Mouse (Mus musculus) limb, embryonic 12.5 days (tissue): ENCODE measurements at regions not wholly inside any gene's neighbourhood (a gene's known extent, or its start where the extent isn't known, plus 50 kb on each side); places are given as distances from the start of the nearest gene placed in this dataset.

Experiments used
- ATAC-seq: fragments of 200-750 bp; cut with Nextera tagmentation; 2 replicates; pipeline ENCODE4 v1.8.0; 2017; ENCODE audit warnings: low read depth, moderate TSS enrichment; ENCODE audit not compliant: insufficient number of reproducible peaks, insufficient read depth, low FRiP score, low TSS enrichment
- H3K27ac ChIP-seq: fragments of 300-500 bp; sonication (generic); 2 replicates; pipeline ENCODE4 v1.5.1; 2016; ENCODE audit warnings: mild to moderate bottlenecking, moderate library complexity
- H3K27me3 ChIP-seq: fragments of 300-500 bp; sonication (generic); 2 replicates; pipeline ENCODE4 v1.6.1; 2016; ENCODE audit warnings: mild to moderate bottlenecking, moderate library complexity
- H3K36me3 ChIP-seq: fragments of 300-500 bp; sonication (generic); 2 replicates; pipeline ENCODE4 v1.6.1; 2016; ENCODE audit warnings: mild to moderate bottlenecking, moderate library complexity
- H3K4me1 ChIP-seq: fragments of 300-500 bp; sonication (generic); replicated peaks from 2 replicates; pipeline ENCODE4 v1.6.1; 2016
- H3K4me2 ChIP-seq: fragments of 300-500 bp; sonication (generic); 2 replicates; pipeline ENCODE4 v1.6.1; 2016; ENCODE audit warnings: mild to moderate bottlenecking, moderate library complexity
- H3K4me3 ChIP-seq: fragments of 300-500 bp; sonication (generic); replicated peaks from 2 replicates; pipeline ENCODE4 v1.5.1; 2016; ENCODE audit warnings: mild to moderate bottlenecking
- H3K9ac ChIP-seq: fragments of 300-500 bp; sonication (generic); replicated peaks from 2 replicates; pipeline ENCODE4 v1.6.1; 2016; ENCODE audit warnings: mild to moderate bottlenecking, moderate library complexity
- H3K9me3 ChIP-seq: fragments of 300-500 bp; sonication (generic); 2 replicates; pipeline ENCODE4 v1.6.1; 2016; ENCODE audit warnings: mild to moderate bottlenecking, moderate library complexity
- WGBS: fragments of 180-500 bp; shearing (Covaris S2); methylation state at CpG from one replicate; pipeline ENCODE4 v1.1.7; 2016; 5-methylcytosine and 5-hydroxymethylcytosine counted together

- H3K4me3 ChIP-seq, result no peak overlapping the region
- no peaks in the 10 kb centered on the region for H3K9me3 ChIP-seq
- H3K27me3 ChIP-seq, result no peaks in the 10 kb centered on the region; the same call in 1 of the 2 replicates
- no peak overlapping the region for H3K4me2 ChIP-seq
- H3K9ac ChIP-seq, result no peak overlapping the region
- H3K4me1 ChIP-seq, result no peaks in the 10 kb centered on the region
- no peak overlapping the region for H3K27ac ChIP-seq
- 78% methylated on average over 7 of the region's 7 CpGs for WGBS
- ATAC-seq, result no peak
- no peaks in the 10 kb centered on the region for H3K36me3 ChIP-seq
Observed at GRCm38 (mm10) chr6:93253746-93254145, 310.5 kb upstream of the Adamts9 start.

GRCm38 (mm10) chr6:93248973-93249372 lies 305.7 kb upstream of the Adamts9 start:
- H3K27ac ChIP-seq, result no peak overlapping the region

GRCm38 (mm10) chr6:93246498-93247242 lies 303.4 kb upstream of the Adamts9 start:
- 0 out of 2 replicates have a peak, but pooled peaks cover 3% of the 10 kb centered on the region for H3K9me3 ChIP-seq
- no peaks in the 10 kb centered on the region; the same call in 1 of the 2 replicates for H3K27me3 ChIP-seq
- no peak overlapping the region for H3K4me3 ChIP-seq
- no peak overlapping the region for H3K9ac ChIP-seq
- no peaks in the 10 kb centered on the region for H3K4me1 ChIP-seq
- no peak overlapping the region for H3K27ac ChIP-seq
- ATAC-seq, result no peak
- 81% methylated on average over 6 of the region's 6 CpGs for WGBS
- no peaks in the 10 kb centered on the region for H3K36me3 ChIP-seq
- no peak overlapping the region for H3K4me2 ChIP-seq

More at GRCm38 (mm10) chr6:93248973-93249372, 305.7 kb upstream of the Adamts9 start:
- H3K9ac ChIP-seq, result no peak overlapping the region
- no peaks in the 10 kb centered on the region for H3K36me3 ChIP-seq
- no peaks in the 10 kb centered on the region for H3K4me1 ChIP-seq
- no peaks in the 10 kb centered on the region; the same call in 1 of the 2 replicates for H3K27me3 ChIP-seq
- WGBS, result 90% methylated on average over 4 of the region's 4 CpGs
- no peaks in the 10 kb centered on the region for H3K9me3 ChIP-seq
- H3K4me2 ChIP-seq, result no peak overlapping the region
- ATAC-seq, result no peak
- no peak overlapping the region for H3K4me3 ChIP-seq

- Histone ChIP-seq H3K27ac (no peak overlapping the region), H3K4me3 (no peak overlapping the region), H3K4me2 (no peak overlapping the region), H3K4me1 (peaks cover 9% of the 10 kb centered on the region), H3K27me3 (no peaks in the 10 kb centered on the region), H3K36me3 (no peaks in the 10 kb centered on the region), H3K9me3 (no peaks in the 10 kb centered on the region), H3K9ac (no peak overlapping the region)
- ATAC-seq, result no peak
- 59% methylated on average over 5 of the region's 5 CpGs for WGBS
Observed at GRCm38 (mm10) chr6:93235550-93235949, 292.3 kb upstream of the Adamts9 start.

- Histone ChIP-seq H3K27me3 (no peaks in the 10 kb centered on the region), H3K4me3 (no peak overlapping the region), H3K9ac (no peak overlapping the region), H3K4me2 (no peak overlapping the region), H3K36me3 (no peaks in the 10 kb centered on the region), H3K27ac (no peak overlapping the region), H3K9me3 (no peaks in the 10 kb centered on the region), H3K4me1 (peaks cover 9% of the 10 kb centered on the region)
- 90% methylated on average over 9 of the region's 9 CpGs for WGBS
- ATAC-seq, result no peak
Observed at GRCm38 (mm10) chr6:93232636-93233035, 289.3 kb upstream of the Adamts9 start.

- Histone ChIP-seq H3K9ac (no peak overlapping the region), H3K4me1 (peaks cover 2% of the 10 kb centered on the region; the same call in 1 of the 2 replicates), H3K9me3 (no peaks in the 10 kb centered on the region), H3K36me3 (no peaks in the 10 kb centered on the region), H3K27ac (no peak overlapping the region), H3K27me3 (no peaks in the 10 kb centered on the region), H3K4me2 (no peak overlapping the region), H3K4me3 (no peak overlapping the region)
- 65% methylated on average over 5 of the region's 5 CpGs for WGBS
- ATAC-seq, result no peak
Observed at GRCm38 (mm10) chr6:93230450-93230849, 287.2 kb upstream of the Adamts9 start.

- Histone ChIP-seq H3K27ac (no peak overlapping the region), H3K27me3 (no peaks in the 10 kb centered on the region), H3K9me3 (no peaks in the 10 kb centered on the region), H3K4me1 (no peaks in the 10 kb centered on the region; the same call in 1 of the 2 replicates), H3K4me3 (no peak overlapping the region), H3K36me3 (no peaks in the 10 kb centered on the region), H3K4me2 (no peak overlapping the region), H3K9ac (no peak overlapping the region)
- ATAC-seq, result no peak
- WGBS, result 83% methylated on average over 2 of the region's 2 CpGs
Observed at GRCm38 (mm10) chr6:93229320-93229719, 286.0 kb upstream of the Adamts9 start.

- 0 out of 2 replicates have a peak, but pooled peaks have one; percentile 47 for ATAC-seq
Observed at GRCm38 (mm10) chr6:93223610-93224550, 280.6 kb upstream of the Adamts9 start.

GRCm38 (mm10) chr6:93218015-93218593 lies 274.8 kb upstream of the Adamts9 start:
- Histone ChIP-seq H3K27ac (peak overlapping the region; percentile 54), H3K36me3 (no peaks in the 10 kb centered on the region), H3K4me3 (no peak overlapping the region), H3K4me2 (no peak overlapping the region), H3K27me3 (no peaks in the 10 kb centered on the region), H3K9ac (no peak overlapping the region), H3K9me3 (no peaks in the 10 kb centered on the region), H3K4me1 (peaks cover 14% of the 10 kb centered on the region; the same call in 1 of the 2 replicates)
- WGBS, result 53% methylated on average over 4 of the region's 4 CpGs
- ATAC-seq, result no peak

More at GRCm38 (mm10) chr6:93223610-93224550, 280.6 kb upstream of the Adamts9 start:
- H3K9me3 ChIP-seq, result no peaks in the 10 kb centered on the region
- WGBS, result 49% methylated on average over 8 of the region's 8 CpGs
- no peaks in the 10 kb centered on the region for H3K27me3 ChIP-seq
- peak overlapping the region; percentile 7; the same call in 1 of the 2 replicates for H3K27ac ChIP-seq
- H3K4me3 ChIP-seq, result no peak overlapping the region
- H3K9ac ChIP-seq, result no peak overlapping the region
- peaks cover 7% of the 10 kb centered on the region for H3K4me1 ChIP-seq
- no peaks in the 10 kb centered on the region for H3K36me3 ChIP-seq
- no peak overlapping the region for H3K4me2 ChIP-seq

- H3K27ac ChIP-seq, result no peak overlapping the region
- H3K9me3 ChIP-seq, result no peaks in the 10 kb centered on the region
- H3K27me3 ChIP-seq, result no peaks in the 10 kb centered on the region
- ATAC-seq, result no peak
- H3K4me1 ChIP-seq, result no peaks in the 10 kb centered on the region
- no peak overlapping the region for H3K4me2 ChIP-seq
- H3K36me3 ChIP-seq, result no peaks in the 10 kb centered on the region
- WGBS, result 89% methylated on average over 1 of the region's 1 CpGs
- H3K9ac ChIP-seq, result no peak overlapping the region
- no peak overlapping the region for H3K4me3 ChIP-seq
Observed at GRCm38 (mm10) chr6:93200886-93201285, 257.6 kb upstream of the Adamts9 start.

- Histone ChIP-seq H3K9ac (no peak overlapping the region), H3K4me2 (no peak overlapping the region), H3K36me3 (no peaks in the 10 kb centered on the region), H3K4me1 (peaks cover 5% of the 10 kb centered on the region; the same call in 1 of the 2 replicates), H3K4me3 (no peak overlapping the region), H3K27me3 (no peaks in the 10 kb centered on the region), H3K27ac (no peak overlapping the region), H3K9me3 (no peaks in the 10 kb centered on the region)
- ATAC-seq, result no peak
- WGBS, result 72% methylated on average over 6 of the region's 6 CpGs
Observed at GRCm38 (mm10) chr6:93194741-93195140, 251.4 kb upstream of the Adamts9 start.
